Mouse (Mus musculus): ENCODE results near the gene Tlnrd1. TPM values are rescaled to one million over a fixed set of nuclear protein-coding genes. Genes with fewer than 3 reads are reported as not detected.
"Not testable (repeated sequence)": the region's sequence is repeated elsewhere in the genome, so short reads cannot be mapped to it uniquely, and the experiment has no call there.

The Tlnrd1 gene
- 10 to 100 TPM; 17.4 to 19.3 TPM for total RNA-seq (2021)
- long read RNA-seq, experiment 1, full-length matches to known transcripts, result 31 of 31 reads
- long read RNA-seq, experiment 1, partial matches to known transcripts, result 0 of 31 reads
- long read RNA-seq, experiment 1, other reads (novel, unspliced or antisense), result 0 of 31 reads
- long read RNA-seq, experiment 2, full-length matches to known transcripts, result 18 of 18 reads
- long read RNA-seq, experiment 2, partial matches to known transcripts, result 0 of 18 reads
- long read RNA-seq, experiment 2, other reads (novel, unspliced or antisense), result 0 of 18 reads

DNA sequence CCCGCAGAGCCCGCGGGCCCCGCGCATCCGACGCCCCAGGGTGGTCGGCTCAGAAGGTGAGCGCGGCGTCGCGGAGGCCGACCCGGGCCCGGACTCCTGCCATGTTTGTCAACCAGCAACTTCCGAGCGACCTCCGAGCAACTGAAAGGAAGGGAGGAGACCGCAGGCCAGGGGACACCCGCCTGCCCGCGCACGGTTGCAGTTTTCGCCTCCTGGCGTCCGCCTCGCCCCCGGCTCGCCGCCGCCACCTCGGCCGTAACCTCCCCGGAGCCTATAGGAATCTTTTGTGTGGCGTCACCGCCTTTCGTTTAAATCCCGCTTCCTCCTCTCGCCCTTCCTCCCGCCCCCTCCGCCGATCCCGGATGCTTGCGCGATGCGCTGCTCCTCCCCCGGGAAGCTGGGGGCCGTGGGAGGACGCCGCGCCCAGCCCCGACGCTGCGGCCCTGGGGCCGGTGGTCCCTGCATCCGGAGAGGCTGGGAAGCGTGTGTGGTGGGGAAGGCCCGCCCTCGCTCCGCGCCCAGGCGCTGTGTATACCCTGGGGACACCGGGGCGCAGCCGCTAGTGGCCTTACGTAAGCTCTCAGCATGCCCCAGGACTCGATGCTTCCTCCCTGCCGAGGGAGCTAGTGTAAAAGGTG is at the start of gene Tlnrd1, which contains the start of gene Mesd:
Tlnrd1 (minus strand) TSS at position 285 of the 638 bp plus-strand sequence.
Mesd (plus strand) TSS at position 446 of the 638 bp plus-strand sequence.
- DNase-seq, result peak; percentile 92 to 94

DNA sequence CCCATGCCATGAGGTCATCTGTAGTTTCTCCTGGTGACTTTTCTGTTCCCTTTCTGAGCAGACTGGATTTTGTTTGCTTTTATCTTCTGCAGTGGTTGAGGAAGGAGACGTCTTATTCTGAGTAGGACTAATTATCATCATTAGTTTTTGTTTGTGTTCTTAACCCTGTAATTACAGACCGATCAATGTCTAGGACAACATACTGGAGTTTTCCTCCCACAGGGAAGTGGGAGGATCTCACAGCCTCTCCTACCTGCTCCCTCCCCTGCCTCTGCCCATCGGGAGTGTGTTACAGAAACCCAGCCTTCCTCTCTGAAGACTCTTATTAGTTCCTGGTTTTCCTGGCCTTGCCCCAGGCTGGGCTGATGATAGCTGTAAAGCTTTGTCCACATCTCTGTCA is 37.5 kb upstream of the Tlnrd1 start:
- DNase-seq, result no peak

DNA sequence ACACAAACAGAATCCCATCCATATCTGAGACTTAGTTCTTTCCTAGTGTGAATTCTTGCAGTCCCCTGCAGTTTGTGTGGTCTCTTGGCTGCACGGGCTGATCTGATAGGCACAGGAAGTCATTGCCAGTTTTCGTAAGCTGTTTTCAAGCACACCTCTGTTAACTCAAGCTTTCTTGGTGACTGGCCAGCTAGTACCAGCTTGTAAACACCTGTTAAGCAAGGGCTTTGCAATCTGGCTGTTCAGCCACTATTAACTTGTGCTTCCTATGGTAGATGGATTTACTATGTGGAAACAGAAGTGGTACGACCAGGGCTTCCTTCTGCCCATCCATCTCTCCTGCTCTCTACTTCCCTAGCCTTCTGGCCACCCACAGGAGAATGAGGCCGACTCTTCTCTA is 36.1 kb upstream of the Tlnrd1 start:
- no peak for DNase-seq

DNA sequence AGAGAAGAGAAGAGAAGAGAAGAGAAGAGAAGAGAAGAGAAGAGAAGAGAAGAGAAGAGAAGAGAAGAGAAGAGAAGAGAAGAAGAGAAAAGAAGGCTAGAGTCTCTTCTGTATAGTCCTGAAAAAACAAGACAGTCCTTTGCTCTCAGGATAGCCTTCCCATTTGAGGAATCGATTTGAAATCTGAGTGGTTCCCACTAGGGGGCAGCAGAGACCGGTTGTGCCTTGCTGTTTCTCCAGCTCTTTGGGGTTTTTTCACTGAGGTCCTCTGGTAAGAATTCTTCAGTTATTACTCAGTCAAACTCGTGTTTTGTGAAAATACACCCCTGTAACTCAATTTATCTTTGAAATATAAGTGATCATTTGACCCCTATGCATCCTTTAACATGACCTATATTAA is 30.5 kb upstream of the Tlnrd1 start:
- peak; percentile 86 to 91 for DNase-seq

DNA sequence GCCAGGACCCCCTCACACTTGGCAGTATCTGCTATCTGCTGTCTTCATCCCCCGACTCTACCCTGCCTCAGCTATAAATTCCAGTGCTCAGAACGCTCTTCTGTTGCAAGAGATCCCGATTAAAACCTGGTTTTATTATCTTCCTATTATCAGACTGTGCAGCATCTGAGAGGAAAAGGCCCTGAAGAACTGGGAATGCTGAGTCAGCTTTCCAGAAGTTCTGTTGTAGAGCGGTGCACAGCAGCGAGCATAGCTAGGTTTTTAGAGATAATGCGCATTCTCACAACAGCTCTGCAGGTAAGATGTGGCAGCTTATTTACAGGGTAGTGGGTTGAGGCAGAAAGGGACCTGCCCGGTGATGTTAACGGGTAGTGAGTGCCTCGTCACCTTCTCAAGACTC is 29.9 kb upstream of the Tlnrd1 start:
- no peak for DNase-seq

DNA sequence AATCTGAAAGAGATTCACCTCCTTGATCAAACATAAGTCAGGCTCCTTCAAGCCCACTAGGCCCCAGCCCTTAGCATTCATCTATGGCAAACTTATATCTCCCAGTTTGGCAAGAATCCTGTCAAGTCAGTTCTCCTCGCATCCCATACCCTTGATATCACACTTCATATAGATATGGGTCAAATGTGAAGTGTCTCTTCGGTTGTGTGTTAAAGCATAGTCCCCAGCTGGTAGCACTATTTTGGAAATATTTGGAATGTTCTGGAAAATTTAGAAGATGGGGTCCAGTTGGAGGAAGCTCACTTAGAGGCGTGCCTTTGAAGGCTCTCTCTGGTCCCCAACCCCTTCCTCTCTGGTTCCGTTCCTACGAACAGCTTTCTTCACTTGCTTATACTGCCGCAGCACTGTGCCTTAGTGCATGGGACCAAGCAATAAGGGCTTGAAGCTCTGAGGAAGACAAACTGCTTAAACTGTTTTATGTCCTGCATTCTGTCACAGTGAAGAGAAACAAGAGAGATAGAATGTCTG is 29.4 kb upstream of the Tlnrd1 start:
- DNase-seq, result no peak

DNA sequence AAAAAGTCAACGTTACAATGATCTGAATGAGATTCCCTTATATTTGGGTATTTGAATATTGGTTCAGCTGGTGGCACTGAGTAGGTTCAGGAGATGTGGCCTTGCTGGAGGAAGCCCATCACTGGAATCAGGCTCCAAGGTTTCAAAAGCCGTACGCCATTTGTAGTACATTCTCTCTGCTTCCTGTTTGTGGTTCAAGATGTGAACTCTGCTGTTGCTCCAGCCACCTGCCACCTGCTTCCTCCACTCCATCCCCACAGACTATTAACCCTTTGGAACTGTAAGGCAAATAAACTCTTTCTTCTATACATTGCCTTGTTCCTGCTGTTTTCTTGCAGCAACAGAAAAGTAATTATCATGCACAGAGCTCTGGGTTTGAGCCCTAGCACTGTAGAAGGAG is 27.8 kb upstream of the Tlnrd1 start:
- DNase-seq, result no peak

DNA sequence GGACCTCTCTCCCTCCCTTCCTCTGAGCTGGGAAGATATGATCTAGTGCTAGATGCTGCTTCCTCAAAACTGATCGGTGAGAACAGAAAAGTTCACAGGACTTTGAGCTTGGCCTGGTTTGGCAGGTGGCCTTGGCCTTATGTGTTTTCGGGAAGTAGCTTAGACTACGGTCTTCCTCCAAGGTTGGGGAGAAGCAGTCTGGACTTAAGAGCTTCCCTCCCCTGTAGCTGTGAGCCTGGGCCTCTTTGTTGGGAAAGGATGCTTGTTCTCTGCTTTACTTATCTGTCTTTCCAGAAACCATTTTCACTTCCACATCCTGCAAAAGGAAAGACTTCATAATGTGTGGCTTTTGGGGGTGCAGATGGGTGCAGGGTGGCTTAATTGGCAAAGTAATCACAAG is 20.7 kb upstream of the Tlnrd1 start:
- peak in 1 of 2 experiments; percentile 13 for DNase-seq

DNA sequence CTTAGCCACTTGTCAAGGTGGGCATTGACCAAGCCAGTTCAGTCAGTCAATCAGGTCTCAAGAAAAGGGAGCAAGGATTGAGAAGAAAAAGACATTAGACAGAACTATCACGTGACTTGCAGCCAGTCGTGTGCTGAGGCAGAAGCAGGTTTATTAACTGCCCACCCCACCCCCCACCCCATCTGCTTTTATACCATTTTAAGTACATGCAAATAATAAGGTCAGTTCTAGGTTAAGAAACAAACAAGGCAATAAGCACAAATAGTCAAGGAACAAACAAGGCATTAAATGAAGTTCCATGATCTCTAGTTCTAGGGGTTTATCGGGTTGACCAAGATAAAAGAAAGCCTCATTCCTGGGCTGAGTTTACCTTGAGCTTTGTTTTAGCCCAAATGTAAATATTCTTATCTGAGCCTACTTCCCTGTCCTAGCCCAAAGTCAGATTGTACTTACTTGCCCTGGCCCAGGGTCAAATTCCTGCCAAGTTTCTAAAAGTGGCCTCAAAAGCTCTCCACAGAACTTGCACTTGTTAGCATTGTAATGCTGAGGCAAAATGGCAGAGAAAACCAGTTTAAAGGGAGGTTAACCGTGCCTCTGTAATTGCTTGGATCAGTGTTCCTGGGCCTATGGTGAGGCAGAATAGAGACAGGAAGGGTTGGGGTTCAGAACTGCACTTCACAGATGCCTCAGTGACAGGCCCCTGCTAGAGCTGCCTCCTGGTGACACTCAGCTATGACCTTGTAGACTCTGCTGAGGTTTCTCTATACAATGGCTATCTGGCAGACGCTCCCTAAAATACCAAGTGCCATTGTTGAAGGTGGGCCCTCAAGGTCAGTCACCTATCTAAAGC is 18.4 kb upstream of the Tlnrd1 start:
- DNase-seq, result no peak

DNA sequence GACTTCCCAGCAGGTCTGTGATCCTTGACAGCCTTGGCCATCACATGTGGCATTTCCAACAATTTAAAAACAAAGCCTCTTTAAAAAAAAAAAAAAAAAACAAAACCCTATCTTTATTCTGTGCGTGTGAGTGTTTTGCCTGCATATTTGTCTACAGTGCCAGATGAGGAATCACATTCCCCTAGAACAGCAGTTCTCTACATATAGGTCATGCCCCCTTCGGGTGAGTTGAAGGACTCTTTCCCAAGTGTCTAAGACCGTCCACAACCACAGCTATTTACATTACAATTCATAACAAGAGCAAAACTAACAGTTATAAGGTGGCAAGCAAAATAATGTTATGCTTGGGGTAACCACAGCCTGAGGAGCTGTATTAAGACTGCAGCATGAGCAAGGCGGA is 17.3 kb upstream of the Tlnrd1 start:
- no peak for DNase-seq

DNA sequence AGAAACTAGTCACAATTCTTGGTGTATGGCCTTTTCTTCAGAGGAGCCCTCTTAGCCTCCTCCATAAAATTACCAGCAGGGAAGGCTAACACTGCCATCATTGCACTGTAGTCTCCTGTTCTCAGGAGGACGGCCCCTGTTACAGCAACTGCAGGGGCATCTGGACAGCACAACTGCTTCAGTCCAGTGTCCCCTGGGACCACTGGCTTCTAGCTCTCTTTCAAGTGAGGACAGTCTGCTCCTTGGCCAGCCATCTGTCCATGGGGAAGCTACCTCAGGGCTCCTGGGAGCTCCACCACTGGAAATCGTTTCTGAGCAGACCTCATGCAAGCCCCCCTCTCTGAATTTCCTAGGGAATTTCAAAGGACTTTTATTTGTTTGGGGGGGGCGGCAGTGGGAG is 16.4 kb upstream of the Tlnrd1 start:
- DNase-seq, result no peak

DNA sequence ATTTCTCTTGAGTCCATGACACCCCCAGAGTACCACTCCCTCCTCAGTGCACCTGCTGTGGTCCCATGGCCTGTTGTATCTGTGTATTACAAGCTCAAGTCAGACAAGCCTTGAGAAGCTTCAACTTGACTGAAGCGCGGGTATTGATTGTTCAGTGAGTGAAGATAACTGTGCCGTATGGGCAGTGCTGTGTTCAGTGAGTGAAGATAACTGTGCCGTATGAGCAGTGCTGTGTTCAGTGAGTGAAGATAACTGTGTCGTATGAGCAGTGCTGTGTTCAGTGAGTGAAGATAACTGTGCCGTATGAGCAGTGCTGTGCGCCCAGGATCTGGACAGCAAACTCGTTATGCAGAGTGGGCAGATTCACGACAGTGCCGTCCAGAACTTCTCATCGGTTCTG is 14.2 kb upstream of the Tlnrd1 start:
- DNase-seq, result no peak

DNA sequence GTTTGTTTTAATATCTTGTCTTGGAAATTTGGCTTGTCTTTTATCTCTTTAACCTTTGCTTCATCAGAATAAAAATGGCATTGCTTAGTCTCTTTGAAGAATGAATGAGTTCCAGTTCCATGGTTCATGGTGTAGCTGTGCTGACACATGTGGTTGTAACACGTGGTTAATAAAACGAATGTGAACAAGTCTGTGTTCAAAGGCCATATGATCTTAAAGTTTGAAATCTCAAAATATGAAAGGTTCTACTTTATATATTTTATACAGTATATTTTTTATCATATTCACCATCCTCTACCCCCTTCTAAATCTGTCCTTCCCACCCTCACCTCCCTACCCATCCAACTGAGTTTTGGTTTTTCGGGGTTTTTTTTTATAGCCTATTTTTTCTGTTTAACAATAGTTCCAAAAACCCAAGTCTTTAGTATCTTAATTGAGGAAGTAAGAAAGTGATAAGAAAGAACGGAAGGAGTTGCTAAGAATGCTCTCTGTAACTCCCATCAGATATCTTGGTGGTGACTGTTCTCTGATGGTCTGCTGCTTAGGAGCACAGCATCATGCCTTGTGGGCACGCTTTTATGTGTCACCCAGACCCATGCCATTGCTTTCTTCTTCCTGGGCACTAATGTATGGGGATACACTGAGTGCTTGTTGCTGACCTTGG is 12.1 kb upstream of the Tlnrd1 start:
- no peak for DNase-seq

DNA sequence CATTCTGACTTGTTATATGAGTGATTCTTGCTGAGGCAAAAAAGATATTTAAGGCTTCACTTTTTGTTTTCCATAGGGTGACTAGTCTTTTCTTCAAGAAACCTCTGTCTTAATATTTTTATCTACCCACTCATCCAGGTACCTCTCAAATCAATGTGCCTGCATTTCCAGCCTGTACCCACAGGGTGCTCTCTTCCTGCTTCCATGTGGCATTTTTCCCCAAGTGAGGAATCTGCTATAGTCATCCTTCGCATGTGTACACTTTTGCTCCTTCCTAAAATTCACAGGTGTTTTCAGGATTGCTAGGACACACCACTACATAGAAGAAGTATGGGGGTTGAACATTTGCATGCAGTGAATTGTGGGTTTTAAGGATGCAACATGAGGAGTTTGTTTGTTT is 10.2 kb upstream of the Tlnrd1 start:
- no peak for DNase-seq

DNA sequence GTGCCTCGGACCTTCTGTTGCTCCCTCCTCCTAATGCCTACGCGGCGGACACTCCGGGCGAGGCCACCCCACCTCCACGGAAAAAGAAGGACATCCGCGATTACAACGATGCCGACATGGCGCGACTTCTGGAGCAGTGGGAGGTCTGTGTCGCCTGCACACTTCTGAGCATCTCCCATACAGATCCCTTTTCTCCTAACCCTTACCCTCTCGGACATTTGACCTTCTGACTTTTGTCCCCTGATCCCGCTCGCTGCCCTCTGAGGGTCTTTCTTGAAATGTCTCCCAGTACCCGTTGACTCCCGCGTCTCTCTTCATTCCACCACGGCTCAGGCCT is 8.2 kb upstream of the Tlnrd1 start:
- no peak for DNase-seq

DNA sequence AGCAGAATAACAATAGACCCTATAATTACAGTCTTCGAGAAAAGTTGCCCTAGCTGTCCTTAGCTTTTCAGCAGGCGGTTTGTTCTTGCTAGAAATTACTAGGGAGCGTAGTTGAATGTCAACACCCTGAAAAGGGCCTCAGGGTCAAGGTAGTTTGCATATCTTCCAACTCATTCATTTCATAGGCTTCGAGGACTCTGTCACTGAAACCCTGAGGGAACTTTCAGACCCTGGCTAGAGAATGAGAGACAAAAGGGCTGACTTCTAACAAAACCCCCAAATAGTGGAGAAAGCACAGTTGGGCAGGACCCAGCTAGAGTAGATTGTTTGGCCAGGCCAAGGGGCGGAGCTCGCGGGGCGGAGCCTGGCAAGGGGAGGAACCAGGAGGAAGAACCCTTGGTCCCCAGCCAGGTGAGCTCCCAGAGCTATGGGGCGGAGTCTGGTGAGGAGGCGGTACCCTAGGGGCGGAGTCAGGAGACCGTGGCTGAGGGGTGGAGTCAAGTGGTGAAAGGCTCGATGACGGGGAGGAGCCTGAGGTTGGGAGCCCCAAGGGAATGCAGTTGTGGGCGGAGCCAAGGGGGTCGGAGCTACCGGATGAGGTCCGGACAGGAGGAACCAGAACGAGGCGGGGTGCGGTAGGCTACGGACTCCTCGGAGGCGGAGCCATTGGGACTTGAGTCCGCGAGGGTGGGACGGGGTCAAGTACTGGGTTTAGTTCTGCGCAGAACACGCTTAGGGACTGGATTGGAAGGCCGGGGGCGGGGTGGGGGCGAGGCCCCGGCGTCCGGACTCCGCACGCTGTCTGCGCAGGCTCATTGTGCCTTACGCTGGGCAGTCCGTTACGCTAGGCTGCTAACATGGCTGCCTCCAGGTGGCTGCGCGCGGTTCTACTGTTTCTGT is 7.6 kb upstream of the Tlnrd1 start:
- DNase-seq, result peak; percentile 100

DNA sequence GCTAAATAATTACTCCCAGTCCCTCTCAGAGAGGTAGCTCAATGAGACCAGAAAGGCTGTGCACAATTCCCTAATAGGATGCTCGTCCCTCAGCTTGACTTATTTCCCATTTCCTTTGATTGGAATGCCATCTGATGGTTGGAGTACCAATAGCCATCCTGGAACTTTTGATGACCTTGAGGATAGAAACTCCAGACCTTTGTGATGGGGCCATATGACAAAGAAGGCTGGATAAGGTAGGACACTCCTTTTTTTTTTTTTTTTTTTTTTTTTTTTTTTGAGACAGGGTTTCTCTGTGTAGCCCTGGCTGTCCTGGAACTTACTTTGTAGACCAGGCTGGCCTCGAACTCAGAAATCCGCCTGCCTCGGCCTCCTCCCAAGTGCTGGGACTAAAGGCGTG is 5.8 kb upstream of the Tlnrd1 start:
- DNase-seq, result not testable (repeated sequence)

DNA sequence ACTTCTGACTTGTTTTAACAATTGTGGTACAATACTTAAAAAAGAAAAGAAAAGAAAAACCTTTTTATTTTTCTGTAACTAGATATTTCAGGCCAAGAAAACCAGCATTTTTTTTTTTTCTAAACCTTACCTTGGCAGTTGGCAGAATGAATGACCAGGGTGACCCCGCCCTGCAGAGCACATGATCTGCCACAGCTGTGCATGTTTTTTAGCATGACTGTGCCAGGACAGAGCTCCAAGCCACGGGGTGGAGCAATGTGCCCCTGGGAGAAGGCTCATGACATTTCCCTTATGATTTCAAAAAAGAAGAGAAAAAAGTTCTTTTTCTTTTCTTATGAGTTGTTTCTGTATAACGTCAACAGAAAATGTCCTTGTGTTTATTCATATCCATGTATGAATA is 5.3 kb upstream of the Tlnrd1 start:
- peak; percentile 77 to 79 for DNase-seq

DNA sequence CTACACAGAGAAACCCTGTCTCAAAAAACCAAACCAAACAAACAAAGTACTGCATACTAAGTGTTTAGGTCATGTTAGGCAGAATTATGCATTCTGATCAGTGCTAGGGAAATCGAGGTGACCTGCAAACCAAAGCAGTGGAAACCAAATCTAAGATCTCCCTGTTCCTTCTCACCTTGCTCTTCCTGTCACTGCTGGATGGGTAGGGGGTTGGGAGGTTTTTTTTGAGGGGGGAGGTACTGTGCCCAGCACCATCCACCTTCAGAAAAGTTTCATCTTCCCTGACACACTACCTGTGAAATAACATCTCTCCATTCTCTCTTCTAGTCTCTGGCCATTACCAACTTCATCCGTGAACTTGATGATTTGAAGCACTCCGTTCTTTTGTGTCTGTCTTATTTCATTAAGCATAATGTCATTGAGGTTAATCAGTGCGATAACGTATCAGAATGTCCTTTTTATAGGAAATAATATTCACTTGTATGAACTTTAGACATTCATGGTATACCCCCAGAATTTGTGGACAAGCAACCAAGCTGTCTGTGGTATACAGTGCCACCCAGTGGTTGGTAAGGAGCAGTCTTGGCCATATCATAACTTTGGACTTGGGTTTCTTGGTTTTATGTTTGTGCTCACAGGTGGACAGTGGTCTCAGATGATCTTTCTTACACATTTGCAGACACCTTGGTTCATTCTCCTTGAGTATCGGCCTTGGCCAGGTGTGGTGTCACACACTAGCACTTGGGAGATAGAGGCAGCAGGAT is 2.4 kb upstream of the Tlnrd1 start:
- DNase-seq, result peak in 1 of 2 experiments; percentile 30

DNA sequence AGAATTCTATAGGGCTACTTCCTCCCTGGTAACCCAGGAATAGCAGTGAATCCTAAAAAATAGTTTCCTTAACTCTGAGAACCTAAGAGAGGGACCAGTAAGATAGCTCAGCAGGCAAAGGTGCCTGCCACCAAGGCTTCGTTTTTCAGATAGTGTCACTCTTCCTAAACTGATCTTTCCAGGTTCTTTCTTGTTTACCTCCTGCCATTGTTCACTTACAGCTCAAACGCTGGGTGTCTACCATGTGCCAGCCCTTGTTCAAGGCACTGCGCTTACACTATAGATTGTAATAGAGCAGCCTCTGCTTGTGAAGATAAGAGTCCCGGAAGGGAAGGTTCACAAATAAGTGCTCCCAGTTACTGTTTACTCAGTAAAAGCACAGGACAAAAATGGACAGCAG is 1.7 kb upstream of the Tlnrd1 start:
- no peak for DNase-seq
